Mouse (Mus musculus) mouse trophoblast stem cell (cell line): ENCODE data around the gene Fads1.
"Not testable (repeated sequence)": the region's sequence is repeated elsewhere in the genome, so short reads cannot be mapped to it uniquely, and the experiment has no call there.

ENCODE experiments used
- in situ Hi-C, 2 experiments: fragments of 300-500 bp; cut with MseI, MboI; formaldehyde crosslinking; loops; 2 replicates in 1 of 2; 3 replicates in 1 of 2; pipeline ENCODE4 v1.15.1; 2025

Fads1 gene

DNA sequence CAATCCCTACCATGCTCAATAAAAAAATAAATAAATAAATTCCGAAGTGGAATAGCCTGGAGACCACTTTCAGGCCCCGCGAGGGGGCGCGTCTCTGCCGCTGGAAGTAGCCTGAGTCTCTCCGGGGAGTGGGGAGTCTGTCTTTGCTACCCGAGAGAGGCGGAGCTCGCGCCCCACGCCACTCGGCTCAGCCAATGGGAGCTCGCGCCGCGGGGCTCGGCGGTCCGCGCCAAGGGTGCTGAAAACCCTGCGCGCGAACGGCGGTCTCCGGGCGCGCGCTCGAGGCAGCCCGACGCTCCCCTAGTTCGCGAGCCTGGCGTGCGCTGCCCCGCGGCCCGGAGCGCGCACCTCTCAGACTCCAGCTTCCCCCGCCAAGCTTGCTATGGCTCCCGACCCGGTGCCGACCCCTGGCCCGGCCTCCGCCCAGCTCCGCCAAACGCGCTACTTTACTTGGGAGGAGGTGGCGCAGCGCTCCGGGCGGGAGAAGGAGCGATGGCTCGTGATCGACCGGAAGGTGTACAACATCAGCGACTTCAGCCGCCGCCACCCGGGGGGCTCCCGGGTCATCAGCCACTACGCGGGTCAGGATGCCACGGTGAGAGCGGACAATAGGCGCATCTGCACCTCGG is at the start of gene Fads1:
TSS of gene Fads1 (plus strand) at position 219 of the 629 bp plus-strand sequence.
- in situ Hi-C loops, result loop anchor here in 1 of 2 experiments (25.0 kb wide), 1 partner anchor 270 kb away; no protein-coding TSS in a partner anchor

DNA sequence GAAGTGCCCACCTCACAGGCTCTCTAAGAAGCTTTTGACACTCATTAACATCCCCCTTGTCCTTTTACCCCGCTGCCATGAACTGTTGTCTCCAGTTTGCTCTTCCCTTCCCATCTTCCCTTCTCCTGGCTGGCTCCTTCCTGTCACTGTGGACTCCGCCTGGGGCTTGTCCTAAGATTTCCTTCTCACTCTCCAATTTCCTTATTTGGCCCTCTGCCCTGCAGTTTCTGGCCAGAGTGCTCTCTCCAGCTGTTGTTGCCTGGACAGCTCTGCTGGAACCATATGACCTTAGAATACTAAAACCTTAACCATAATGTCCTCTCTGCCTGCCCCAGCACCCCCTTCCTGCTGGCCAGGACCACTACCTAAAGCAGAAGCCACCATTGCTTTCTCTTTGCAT is 48.0 kb upstream of the Fads1 start:
- in situ Hi-C loops, result no loop called here

DNA sequence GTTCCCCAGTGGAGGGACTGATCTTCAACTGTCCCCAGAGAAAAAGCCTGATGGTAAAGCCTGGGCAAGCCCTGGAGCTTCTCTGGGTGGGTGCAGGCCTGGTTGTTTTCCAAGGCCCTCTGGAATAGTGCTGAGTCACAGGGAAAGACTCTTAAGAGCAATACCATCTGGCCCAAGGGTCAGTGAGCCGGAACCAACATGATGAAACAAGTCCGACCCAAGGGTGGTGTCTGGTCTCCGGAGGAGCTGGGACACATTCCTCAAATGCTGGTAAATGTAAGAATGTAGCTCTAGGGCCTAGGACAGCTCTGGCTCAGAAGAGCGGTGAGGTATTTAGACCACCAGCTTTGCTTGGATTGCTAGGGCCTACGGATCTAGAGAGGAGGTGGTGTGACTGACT is 45.3 kb upstream of the Fads1 start:
- in situ Hi-C loops, result no loop called here

DNA sequence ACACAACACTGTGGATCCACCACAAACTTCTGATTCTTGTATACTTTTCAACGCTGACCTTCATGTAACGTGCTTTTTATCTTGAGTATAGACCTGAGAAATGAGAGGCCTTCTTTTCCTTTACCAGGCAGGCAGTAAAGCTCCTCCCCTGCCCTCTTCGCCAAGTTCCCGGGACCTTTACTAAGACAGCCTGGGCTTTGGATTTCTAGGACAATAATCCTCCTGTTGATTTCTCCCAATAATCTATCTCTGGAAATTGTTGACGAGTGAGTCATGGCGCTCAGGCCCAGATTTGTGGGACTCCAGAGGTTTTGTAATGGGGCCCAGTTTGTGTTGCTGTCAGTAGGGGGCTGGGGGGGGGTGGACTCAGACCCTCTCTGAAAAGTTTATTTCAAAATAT is 43.0 kb upstream of the Fads1 start:
- in situ Hi-C loops, result no loop called here

DNA sequence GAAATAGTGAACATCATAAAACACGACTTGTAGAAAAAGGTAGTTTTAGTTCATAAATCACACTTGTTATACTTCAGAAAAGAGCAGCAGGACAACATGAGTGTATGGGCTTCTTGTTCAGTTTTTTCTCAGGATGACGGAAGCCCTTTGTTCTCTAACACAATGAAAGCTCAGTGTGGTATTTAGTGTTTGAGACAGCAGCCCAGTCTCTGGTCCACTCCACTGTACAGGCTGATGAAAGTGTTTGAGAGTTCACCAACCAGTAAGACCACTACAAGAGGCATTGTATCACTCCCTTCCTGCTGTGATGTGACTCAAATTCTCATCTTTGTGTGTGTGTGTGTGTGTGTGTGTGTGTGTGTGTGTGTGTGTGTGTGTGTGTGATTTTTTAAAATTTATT is 39.0 kb upstream of the Fads1 start:
- in situ Hi-C loops, result no loop called here

DNA sequence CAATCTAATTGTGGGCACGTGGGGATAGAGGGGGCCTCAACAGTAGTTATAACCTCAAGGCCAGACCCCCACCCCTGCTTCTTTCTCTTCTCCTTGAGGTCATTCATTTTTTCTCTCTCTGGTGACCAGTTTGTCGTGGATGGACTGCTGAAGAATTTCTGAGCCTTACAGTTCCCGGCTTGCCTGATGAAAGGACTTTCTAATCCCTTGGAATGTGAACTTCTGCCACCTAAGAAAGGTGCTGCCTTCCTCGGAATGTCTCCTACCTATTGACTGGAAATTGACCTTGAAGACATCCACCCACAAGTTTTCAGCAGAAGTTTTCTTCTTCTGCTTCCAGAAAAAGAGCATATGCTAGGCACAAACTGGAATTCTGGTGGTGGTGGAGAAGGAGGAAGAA is 38.2 kb upstream of the Fads1 start:
- in situ Hi-C loops, result no loop called here

DNA sequence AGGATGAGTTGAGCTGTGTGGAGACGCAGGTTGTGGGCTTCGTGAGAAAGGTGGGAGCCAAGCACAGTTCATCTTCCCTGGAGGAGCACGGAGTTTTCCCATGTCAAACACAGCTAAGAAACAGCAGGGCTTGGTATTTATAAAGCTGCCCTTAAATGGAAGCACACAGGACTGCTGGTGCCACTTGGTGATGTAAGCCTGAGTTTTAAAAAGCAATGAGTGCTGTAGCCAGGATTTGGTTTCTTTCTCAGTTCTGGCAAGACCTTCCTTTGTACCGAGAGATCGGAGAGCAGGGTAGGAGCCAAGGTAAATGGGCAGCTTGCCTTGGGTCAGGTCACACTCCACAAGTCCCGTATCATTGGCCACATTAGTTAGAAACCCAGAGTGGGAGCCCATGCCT is 34.1 kb upstream of the Fads1 start:
- in situ Hi-C loops, result no loop called here

DNA sequence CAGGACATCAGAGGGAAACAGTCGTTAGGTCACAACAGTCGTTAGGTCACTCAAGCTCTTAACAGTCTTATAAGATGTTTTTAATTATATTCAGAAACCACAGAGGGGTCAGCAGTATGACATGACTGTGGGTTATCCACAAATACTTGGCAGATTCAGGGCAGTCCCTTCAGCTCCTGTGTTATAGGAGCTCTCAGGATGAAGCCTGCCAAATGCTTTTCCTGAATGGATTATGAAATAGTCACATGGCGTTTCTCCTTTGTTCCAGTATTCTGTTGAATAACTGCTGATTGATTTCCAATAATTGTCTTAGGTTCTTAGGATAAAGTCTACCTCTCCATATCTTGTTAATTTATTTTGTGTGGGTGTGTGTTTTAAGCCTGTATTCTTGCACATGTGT is 33.5 kb upstream of the Fads1 start:
- in situ Hi-C loops, result no loop called here

DNA sequence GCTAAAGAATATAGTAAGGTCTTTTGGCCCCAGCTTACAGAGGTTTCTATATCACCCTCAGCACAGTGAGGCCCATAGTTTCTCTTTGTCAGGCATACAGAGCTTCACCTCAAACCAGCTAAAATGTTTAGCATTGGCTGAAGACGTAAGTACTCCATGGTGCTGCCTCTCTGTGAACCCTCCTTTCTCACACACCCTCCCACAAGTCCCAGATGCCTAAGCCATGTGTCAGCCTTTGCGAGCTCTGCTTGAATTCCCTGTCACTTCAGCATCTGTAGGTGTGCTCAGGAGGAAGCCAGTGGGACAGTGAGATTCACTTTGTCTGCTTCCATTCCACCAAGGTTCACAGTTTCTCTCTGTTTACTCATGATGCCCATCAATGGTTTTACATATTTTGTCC is 25.0 kb upstream of the Fads1 start:
- in situ Hi-C loops, result no loop called here

DNA sequence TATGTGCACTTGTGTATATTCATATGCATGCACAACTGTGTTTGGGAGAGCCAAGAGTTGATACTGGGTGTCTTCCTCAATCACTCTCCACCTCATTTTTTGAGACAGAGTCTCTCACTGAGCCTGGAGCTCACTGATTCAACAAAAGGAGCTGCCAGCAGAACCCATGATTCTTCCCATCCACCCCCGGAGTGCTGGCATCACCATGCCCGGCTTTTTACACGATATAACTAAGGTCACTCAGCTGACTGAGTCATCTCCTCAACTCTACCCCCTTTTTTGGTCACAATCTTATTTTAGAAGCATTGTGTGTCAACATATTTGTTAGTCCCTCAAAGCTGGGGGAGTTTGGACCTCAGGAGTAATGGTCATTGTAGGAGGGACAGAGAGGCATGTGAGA is 18.8 kb upstream of the Fads1 start:
- in situ Hi-C loops, result no loop called here

DNA sequence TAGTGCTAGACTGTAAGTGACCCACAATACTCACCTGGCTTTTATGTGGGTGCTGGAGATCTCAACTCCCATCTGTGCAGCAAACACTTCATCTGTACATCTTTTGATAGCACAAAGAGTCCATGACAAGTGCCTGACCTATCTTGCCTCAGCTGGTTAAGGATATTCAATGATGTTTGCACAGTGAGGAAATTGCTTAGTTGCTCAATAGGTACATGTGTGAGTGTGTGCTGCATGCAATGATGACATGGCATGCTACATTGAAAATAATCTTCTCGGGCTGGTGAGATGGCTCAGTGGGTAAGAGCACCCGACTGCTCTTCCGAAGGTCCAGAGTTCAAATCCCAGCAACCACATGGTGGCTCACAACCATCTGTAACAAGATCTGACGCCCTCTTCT is 16.8 kb upstream of the Fads1 start:
- in situ Hi-C loops, result not testable (repeated sequence)

DNA sequence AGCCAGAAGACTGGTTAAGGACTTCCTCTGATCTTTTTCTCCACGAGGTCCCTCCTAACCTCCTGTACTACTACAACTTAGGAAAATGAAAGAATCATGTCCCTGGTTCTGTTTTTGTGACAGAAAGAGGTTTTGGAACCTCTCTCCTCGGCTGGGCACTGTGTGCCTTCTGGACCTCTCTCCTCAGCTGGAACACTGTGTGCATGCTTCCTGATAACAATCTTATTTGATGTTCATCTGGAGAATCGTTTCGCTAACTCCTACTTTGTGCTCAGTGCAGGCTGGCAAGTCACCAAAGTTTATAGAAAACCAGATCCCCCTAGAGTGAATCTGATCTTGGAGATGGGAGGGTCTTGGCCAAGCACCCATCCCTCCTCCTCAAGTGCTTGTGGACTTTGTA is 15.6 kb upstream of the Fads1 start:
- in situ Hi-C loops, result no loop called here

DNA sequence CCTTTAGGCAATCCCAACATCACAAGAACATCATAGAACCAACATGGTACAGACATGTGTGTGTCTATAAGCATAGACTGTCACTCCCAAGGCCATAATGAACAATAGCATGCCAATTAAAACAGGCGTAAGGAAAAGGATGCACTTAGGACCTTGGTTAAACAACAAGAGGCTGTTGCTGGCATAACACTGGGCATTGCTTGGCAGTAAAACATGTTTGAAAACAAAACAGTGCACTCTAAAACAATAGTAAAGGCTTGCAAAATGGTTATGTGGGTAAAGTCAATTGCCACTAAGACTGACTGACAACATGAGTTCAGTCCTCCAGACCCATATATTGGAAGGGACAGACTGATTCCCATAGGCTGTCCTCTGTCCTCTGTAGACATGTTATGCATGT is 14.7 kb upstream of the Fads1 start:
- in situ Hi-C loops, result no loop called here

DNA sequence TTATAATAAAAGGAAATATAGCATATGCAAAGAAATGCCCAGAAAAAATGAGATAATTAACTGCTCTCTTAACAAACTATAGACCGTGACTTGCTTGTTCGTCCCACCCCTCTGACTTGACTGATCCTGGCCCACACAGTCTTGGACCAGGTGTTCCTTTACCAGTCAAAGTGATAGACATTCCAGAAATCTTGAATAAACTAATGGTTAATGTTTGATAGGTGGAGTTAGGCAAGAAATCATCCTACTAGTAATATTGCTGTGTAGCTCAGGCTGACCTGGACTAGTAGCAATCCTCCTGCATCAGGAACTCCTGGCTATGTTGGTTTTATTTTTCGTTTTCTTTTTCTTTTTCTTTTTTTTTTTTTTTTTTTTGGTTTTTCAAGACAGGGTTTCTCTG is 14.2 kb upstream of the Fads1 start:
- in situ Hi-C loops, result no loop called here

DNA sequence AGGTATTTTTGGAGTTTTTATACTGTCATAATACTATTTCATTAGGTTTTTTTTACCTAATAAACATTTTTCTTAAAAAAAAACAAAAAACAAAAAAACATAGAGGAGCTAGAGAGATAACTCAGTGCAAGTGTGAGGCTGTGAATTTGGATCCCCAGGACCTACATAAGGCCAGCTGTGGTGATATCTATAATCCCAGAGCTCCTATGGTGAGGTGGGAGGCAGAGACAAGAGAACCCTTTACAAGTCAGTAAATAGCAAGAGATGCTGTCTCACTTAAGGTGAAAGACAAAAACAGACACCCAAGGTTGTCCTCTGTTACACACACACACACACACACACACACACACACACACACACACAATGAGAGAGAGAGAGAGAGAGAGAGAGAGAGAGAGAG is 13.5 kb upstream of the Fads1 start:
- in situ Hi-C loops, result no loop called here

DNA sequence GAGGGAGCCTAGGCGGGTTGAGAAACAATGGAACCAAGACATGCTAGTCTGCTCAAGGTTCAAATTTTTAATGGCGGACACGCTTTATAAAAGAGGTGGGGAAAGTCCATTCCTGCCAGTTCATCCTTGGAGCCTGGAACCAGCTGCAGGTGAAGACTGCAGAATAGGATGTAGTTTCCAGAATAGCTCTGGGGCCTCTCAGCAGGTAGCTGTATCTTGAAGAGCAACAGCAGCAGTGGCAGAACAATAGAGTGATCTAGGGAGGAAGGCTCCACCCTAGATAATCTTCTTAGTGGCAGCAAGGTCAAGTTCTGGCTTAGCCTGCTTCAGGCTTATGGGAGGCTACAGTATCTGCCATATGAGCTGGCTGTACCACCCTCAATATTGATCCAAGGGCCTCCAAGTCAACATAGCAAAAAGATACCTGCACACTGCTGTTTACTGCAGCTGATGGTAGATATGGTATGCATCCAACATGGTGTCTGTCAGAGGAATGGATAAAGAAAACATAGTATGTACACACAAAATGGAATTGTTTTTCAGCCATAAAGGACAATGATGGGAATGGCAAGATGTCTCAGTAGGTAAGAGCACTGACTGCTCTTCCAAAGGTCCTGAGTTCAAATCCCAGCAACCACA is 12.9 kb upstream of the Fads1 start:
- in situ Hi-C loops, result not testable (repeated sequence)

DNA sequence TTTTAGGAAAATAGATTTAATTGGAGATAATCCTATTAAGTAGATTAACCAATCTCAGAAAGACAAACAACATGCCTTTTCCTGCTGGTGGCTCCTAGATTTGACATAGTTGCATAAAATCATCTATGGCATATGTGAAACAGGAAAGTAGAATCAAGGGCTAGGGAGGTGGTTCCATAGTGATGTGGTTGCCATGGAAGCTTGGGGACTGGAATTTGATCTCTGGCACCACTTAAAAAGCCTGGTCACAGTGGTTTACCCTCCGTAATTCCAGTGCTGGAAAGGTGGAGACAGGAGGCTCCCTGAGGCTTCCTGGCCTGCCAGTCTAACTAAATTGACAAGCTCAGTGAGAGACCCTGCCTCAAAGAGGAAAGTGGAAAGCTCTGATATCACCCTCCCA is 12.2 kb upstream of the Fads1 start:
- in situ Hi-C loops, result no loop called here

DNA sequence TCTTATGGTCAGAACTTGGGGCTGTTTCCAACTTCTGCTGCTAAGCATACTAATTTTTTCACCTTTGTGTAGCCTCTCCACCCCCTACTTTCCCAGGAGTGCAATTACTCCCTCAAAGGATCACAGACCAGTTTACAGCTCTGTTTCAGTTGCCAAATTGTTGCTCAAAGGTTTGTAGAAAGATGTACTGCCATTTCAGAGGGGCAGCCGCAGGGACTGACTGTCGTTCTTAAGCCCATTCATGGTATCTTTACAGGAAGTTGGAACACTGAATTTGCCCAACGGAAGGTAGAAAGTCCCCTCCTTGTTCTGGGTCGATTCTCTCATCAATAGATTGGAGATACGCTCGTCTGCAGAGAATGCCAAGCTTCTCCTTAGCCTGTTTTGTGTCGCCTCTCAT is 11.3 kb upstream of the Fads1 start:
- in situ Hi-C loops, result no loop called here

DNA sequence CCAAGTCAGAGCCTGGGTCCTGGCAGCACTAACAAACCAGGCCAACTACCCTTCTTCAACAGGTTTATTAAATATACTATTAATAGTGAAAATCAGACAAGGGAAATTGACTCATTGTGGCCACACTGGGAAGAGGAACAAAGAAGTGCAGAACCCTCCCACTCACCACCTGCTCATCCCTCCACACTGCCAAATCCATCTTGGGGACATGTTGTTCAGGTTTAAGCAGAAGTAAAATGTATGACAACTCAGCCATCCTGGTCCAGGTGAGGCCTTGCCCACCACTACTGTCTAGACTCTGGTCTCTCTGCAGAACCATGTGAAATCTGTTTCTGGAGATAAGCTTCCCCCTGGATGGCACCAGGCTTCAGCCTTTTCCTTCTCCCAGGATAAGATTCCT is 10.8 kb upstream of the Fads1 start:
- in situ Hi-C loops, result no loop called here

DNA sequence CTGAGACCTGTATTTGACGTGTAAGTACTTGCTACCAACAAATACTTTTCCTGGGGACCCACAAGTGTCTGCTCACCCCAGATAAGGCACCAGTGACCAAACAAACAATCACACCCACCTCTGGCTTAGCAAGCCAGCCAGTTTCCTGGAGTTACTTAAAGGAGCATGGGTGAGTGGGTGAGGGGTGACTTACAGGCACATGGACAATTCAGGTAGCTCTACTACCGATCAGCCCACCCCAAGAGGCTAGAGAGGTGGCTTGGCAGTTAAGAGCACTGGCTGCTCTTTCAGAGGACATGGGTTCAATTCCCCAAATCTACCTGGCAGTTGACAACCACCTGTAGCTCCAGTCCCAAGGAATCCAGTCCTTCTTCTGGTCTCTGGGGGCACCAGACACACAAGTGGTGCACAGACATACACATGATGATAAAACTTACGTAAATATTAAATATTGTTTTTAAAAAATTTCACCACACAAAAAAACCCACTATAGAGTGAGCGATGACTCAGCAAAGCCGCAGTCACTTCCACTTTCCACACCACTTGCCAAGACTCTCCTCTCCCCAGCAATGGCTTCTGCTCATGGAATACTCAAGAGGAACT is 9.5 kb upstream of the Fads1 start:
- in situ Hi-C loops, result no loop called here

DNA sequence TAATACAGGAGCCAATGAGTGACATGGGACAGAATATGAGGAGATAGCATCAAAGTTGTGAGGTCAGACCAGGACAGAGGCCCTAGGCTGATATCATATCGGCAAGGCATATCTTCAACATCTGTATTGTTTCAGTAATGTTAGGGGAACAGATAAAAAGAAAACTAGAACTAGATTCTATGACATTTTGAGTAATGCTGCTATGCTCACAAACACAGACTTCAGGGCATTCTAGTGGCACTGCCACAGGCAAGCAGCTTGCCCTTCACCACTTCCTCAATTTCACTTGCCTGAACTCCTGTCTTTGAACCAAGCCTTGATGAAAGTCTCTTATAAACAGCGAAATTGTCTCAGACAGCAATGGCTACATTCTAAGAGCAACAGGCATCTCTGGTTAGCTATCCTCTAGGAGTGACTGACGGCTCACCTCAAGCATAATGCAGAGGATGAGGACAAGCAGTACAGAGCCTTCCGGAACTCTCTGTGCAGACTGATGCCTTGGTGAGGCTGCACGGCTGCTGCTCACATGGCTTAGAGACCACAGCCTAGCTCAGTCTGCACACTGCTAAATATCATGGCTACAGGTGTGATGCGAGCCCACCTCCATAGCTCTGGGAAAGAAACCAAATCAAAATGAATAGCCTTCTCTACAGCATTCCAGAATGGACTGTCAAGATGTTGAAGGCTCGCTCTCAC is 8.7 kb upstream of the Fads1 start:
- in situ Hi-C loops, result no loop called here

DNA sequence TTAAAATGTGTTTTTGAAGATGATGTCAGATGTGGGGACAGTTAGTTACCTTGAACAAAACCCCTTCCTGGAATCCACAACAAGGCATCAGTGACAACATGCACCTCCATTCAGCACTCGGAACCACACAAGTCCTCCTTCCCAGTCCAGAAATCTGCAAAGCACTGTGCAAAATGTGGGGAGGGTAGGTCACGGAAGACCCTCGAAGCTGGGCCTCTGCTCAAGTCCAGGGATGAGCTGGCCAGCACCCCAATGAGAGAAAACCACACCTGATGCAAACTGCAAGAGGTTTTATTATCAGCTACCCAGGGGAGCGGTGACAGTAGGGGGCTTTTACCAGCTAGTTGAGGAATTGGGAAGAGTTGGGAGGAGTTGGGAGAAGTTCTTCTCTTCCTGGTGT is 7.7 kb upstream of the Fads1 start:
- in situ Hi-C loops, result loop anchor here in 1 of 2 experiments (25.0 kb wide), 1 partner anchor 263 kb away; no protein-coding TSS in a partner anchor

DNA sequence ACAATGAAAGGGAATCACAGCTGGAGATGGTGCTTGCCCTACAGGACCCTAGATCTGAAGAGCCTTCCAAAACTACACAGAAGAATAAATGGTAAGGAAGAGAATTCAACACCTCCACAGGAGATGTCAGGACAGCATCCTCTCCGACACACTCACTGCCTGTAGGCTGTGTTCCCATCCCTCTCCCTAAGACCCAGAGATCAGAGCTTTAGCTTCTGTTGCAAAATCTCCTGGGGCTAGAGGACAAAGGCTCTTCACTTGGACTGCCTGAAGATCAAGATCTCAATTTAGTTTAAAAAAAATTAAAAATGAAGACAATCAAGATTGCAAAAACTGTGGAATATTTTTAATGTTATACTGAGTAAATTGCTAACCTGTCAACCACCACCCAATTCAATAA is 6.2 kb upstream of the Fads1 start:
- in situ Hi-C loops, result loop anchor here in 1 of 2 experiments (25.0 kb wide), 1 partner anchor 264 kb away; no protein-coding TSS in a partner anchor
